Mouse (Mus musculus): Measurements from ENCODE around the gene Thsd4. TPM values are rescaled to one million over a fixed set of nuclear protein-coding genes. Genes with fewer than 3 reads are reported as not detected.

Thsd4 gene
- polyA plus RNA-seq, 1 experiment = 1.3 TPM

DNA sequence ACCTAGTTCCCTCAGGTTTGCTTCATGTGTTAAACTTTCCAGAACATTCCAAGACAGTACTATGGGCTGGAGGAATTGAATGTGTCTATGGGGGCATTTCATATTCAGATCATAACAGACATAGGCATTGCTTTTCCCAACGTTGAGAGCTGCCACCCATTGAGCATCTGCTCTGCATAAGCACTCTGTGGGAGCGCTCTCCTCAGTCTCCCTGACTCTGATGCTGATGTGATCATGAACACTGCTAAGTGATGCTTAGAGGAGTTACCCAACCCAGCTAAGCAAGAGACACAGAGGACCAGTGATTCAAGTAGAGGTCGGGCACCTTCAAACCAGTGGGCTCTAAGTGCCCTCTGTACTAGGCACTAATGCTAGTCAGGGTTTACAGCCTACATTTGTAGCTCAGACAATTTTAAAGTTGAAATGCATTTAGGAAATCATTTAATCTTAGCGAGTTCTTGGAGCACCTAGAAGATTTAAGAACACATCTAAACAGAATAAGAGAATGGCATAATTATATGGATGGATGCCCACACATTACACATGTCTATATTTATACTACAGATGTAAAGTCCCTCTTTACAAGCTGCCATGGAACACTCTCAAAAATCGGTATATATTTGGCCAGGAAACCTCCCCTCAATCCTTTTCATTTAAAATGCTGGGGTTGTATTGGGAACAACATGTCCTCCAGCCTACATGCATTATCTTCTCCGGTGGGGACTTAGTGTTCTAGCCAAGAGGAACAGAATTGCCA, 392.4 kb downstream of the Thsd4 start:
- no peaks in the 10 kb centered on the region for H3K79me3 ChIP-seq (ENCODE audit: low read depth)
- peaks cover 23% of the 10 kb centered on the region for H3K27me3 ChIP-seq (ENCODE audit: control insufficient read depth, insufficient read depth, insufficient read length)
- H3K36me3 ChIP-seq (ENCODE audit: control insufficient read depth, insufficient read depth) = no peaks in the 10 kb centered on the region
- H3ac ChIP-seq (ENCODE audit: control insufficient read depth, insufficient read length, low read depth) = no peak overlapping the region
- no peaks in the 10 kb centered on the region for H3K79me2 ChIP-seq (ENCODE audit: control insufficient read depth, insufficient read depth)
- no peak overlapping the region for H3K4me3 ChIP-seq (ENCODE audit: insufficient read depth, poor library complexity, severe bottlenecking)
- TF ChIP-seq MYOG (IDR thresholded peaks at IDR 0.05; ENCODE audit: control insufficient read depth, extremely low read depth, insufficient read length) (no peak), CTCF (IDR thresholded peaks at IDR 0.05; ENCODE audit: control insufficient read depth, insufficient read depth, insufficient read length) (no peak)

GRCm38 (mm10) chr9:60126961-60127360, 394.9 kb downstream of the Thsd4 start:
- no peak overlapping the region for H3K4me3 ChIP-seq (ENCODE audit: insufficient read depth, poor library complexity, severe bottlenecking)
- no peaks in the 10 kb centered on the region for H3K79me3 ChIP-seq (ENCODE audit: low read depth)
- TF ChIP-seq USF1 (IDR thresholded peaks at IDR 0.05; ENCODE audit: low read depth) = no peak
- TF ChIP-seq MAX (IDR thresholded peaks at IDR 0.05) = no peak
- TF ChIP-seq CTCF (IDR thresholded peaks at IDR 0.05; ENCODE audit: control insufficient read depth, insufficient read depth, insufficient read length) = no peak
- no peak for TF ChIP-seq FOSL1 (IDR thresholded peaks at IDR 0.05; ENCODE audit: insufficient read depth, low read length, poor library complexity, severe bottlenecking)
- TF ChIP-seq MYOD1 (IDR thresholded peaks at IDR 0.05; ENCODE audit: control insufficient read depth, insufficient read length, low read depth) = no peak
- no peak for TF ChIP-seq MYOG (IDR thresholded peaks at IDR 0.05; ENCODE audit: control insufficient read depth, extremely low read depth, insufficient read length)
- no peak for TF ChIP-seq CEBPB (IDR thresholded peaks at IDR 0.05; ENCODE audit: low read depth)

GRCm38 (mm10) chr9:60124102-60124501, 397.7 kb downstream of the Thsd4 start:
- TF ChIP-seq MYOD1 (IDR thresholded peaks at IDR 0.05; ENCODE audit: control insufficient read depth, insufficient read length, low read depth) = no peak
- no peak for TF ChIP-seq CEBPB (IDR thresholded peaks at IDR 0.05; ENCODE audit: low read depth)
- no peak for TF ChIP-seq MYOG (IDR thresholded peaks at IDR 0.05; ENCODE audit: control insufficient read depth, extremely low read depth, insufficient read length)
- no peak for TF ChIP-seq MAX (IDR thresholded peaks at IDR 0.05)
- TF ChIP-seq FOSL1 (IDR thresholded peaks at IDR 0.05; ENCODE audit: insufficient read depth, low read length, poor library complexity, severe bottlenecking) = no peak
- no peak for TF ChIP-seq CTCF (IDR thresholded peaks at IDR 0.05; ENCODE audit: control insufficient read depth, insufficient read depth, insufficient read length)
- TF ChIP-seq USF1 (IDR thresholded peaks at IDR 0.05; ENCODE audit: low read depth) = no peak
- Histone ChIP-seq H3K36me3 (ENCODE audit: control insufficient read depth, insufficient read depth) (no peaks in the 10 kb centered on the region), H3K27me3 (ENCODE audit: control insufficient read depth, insufficient read depth, insufficient read length) (peaks cover 20% of the 10 kb centered on the region), H3K4me3 (ENCODE audit: insufficient read depth, poor library complexity, severe bottlenecking) (no peak overlapping the region), H3K79me3 (ENCODE audit: low read depth) (no peaks in the 10 kb centered on the region), H3ac (ENCODE audit: control insufficient read depth, insufficient read length, low read depth) (no peak overlapping the region), H3K79me2 (ENCODE audit: control insufficient read depth, insufficient read depth) (no peaks in the 10 kb centered on the region)

More at GRCm38 (mm10) chr9:60126961-60127360, 394.9 kb downstream of the Thsd4 start:
- peaks cover 20% of the 10 kb centered on the region for H3K27me3 ChIP-seq (ENCODE audit: control insufficient read depth, insufficient read depth, insufficient read length)
- no peaks in the 10 kb centered on the region for H3K79me2 ChIP-seq (ENCODE audit: control insufficient read depth, insufficient read depth)
- H3ac ChIP-seq (ENCODE audit: control insufficient read depth, insufficient read length, low read depth) = no peak overlapping the region
- H3K36me3 ChIP-seq (ENCODE audit: control insufficient read depth, insufficient read depth) = no peaks in the 10 kb centered on the region

GRCm38 (mm10) chr9:60123066-60123465, 398.8 kb downstream of the Thsd4 start:
- Histone ChIP-seq H3K79me2 (ENCODE audit: control insufficient read depth, insufficient read depth) (no peaks in the 10 kb centered on the region), H3K27me3 (ENCODE audit: control insufficient read depth, insufficient read depth, insufficient read length) (peaks cover 16% of the 10 kb centered on the region), H3ac (ENCODE audit: control insufficient read depth, insufficient read length, low read depth) (no peak overlapping the region), H3K36me3 (ENCODE audit: control insufficient read depth, insufficient read depth) (no peaks in the 10 kb centered on the region), H3K4me3 (ENCODE audit: insufficient read depth, poor library complexity, severe bottlenecking) (no peak overlapping the region), H3K79me3 (ENCODE audit: low read depth) (no peaks in the 10 kb centered on the region)
- TF ChIP-seq FOSL1 (IDR thresholded peaks at IDR 0.05; ENCODE audit: insufficient read depth, low read length, poor library complexity, severe bottlenecking) (no peak), MYOG (IDR thresholded peaks at IDR 0.05; ENCODE audit: control insufficient read depth, extremely low read depth, insufficient read length) (no peak), MAX (IDR thresholded peaks at IDR 0.05) (no peak), CTCF (IDR thresholded peaks at IDR 0.05; ENCODE audit: control insufficient read depth, insufficient read depth, insufficient read length) (no peak), CEBPB (IDR thresholded peaks at IDR 0.05; ENCODE audit: low read depth) (no peak), MYOD1 (IDR thresholded peaks at IDR 0.05; ENCODE audit: control insufficient read depth, insufficient read length, low read depth) (no peak), USF1 (IDR thresholded peaks at IDR 0.05; ENCODE audit: low read depth) (no peak)

DNA sequence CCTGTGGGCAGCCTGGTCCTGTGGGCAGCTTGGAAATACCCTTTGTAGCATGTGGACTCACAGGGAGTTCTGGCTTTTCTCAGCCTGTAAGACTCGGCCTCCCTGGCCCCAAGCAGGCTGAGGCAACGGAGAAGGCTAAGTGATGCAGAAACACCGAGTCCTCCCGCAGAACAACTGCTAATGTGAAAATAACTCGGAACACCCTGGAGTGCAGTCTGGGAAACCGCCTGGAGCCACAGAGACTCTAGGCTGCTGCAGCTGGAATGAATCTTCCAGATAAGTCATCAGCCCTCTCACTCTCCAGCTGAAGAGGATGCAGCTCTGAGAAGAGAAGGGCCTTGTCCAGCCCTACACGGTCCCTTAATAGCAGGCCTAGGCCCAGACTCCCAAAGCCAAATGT, 402.0 kb downstream of the Thsd4 start:
- no peaks in the 10 kb centered on the region for H3K36me3 ChIP-seq (ENCODE audit: control insufficient read depth, insufficient read depth)
- no peak overlapping the region for H3ac ChIP-seq (ENCODE audit: control insufficient read depth, insufficient read length, low read depth)
- H3K27me3 ChIP-seq (ENCODE audit: control insufficient read depth, insufficient read depth, insufficient read length) = peaks cover 10% of the 10 kb centered on the region
- no peak for TF ChIP-seq MAX (IDR thresholded peaks at IDR 0.05)
- TF ChIP-seq CEBPB (IDR thresholded peaks at IDR 0.05; ENCODE audit: low read depth) = no peak
- TF ChIP-seq CTCF (IDR thresholded peaks at IDR 0.05; ENCODE audit: control insufficient read depth, insufficient read depth, insufficient read length) = no peak
- TF ChIP-seq FOSL1 (IDR thresholded peaks at IDR 0.05; ENCODE audit: insufficient read depth, low read length, poor library complexity, severe bottlenecking) = no peak
- TF ChIP-seq MYOD1 (IDR thresholded peaks at IDR 0.05; ENCODE audit: control insufficient read depth, insufficient read length, low read depth) = no peak
- no peak for TF ChIP-seq MYOG (IDR thresholded peaks at IDR 0.05; ENCODE audit: control insufficient read depth, extremely low read depth, insufficient read length)
- no peak for TF ChIP-seq USF1 (IDR thresholded peaks at IDR 0.05; ENCODE audit: low read depth)
- H3K4me3 ChIP-seq (ENCODE audit: insufficient read depth, poor library complexity, severe bottlenecking) = no peak overlapping the region
- no peaks in the 10 kb centered on the region for H3K79me2 ChIP-seq (ENCODE audit: control insufficient read depth, insufficient read depth)
- H3K79me3 ChIP-seq (ENCODE audit: low read depth) = no peaks in the 10 kb centered on the region
